Mouse (Mus musculus) layer of hippocampus, postnatal 36 days (tissue): ENCODE measurements around the gene P2rx3. TPM values are rescaled to one million over a fixed set of nuclear protein-coding genes. Genes with fewer than 3 reads are reported as not detected.

Experiments
- DNase-seq, 2 experiments: peaks; one replicate each; pipeline ENCODE4 v3.0.0; 2022
- total RNA-seq, 2 experiments: library from RNA; stranded (reverse); gene quantifications; 2 replicates each; pipeline ENCODE4 v1.2.3; 2021

Gene P2rx3
- total RNA-seq: 1 to 10 TPM; 1.4 to 2.7 TPM

DNA sequence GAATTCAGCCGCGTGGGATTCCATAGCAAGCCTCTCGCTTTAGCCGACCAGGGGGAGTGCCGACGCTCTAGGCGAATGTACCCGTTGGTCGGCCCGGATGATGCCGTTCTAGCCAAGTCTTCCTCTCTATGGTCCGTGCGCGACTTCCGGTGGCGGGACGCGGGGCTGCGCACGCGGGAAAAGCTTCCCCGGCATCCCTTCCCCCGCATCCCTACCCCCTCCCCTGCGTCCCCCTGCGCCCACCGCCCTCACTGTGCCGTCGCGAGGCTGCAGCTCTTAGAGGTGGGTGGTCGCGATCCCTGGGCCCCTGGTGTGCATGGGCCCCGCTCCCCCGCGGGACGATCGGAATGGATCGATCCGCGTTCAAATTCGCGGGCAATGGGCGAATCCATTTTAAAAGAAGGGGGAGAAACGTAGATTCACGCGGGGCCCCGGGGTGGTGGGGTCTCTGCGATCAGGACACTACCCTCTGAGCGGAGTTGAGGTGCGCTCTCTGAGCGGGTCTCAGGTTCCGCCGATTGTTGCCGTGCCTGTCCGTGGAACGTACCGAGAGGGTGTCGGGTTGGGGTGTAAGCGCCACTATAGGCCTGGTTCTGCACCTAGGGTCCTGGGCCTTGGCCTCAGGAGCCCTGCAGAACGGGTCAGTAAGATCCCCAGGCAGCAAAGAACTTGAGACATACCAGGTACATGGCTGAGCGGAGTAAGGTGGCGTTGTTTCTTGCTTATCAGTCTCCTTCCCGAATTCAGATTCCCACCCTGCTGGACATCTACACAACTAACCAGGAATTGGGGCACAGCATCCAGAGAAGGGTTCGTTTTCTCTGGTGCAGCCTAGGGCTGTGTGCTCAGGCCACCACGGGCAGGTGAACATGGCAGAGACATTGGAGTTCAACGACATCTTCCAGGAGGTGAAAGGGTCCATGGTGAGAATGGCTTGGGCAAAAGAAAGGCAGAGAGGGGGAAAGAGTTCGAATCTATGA is at the start of gene P2rx3, which contains the start of gene Ssrp1:
P2rx3 (minus strand) TSS at position 416 of the 980 bp plus-strand sequence.
Ssrp1 (plus strand) TSS at position 188 of the 980 bp plus-strand sequence.
- peak; percentile 92 for DNase-seq

DNA sequence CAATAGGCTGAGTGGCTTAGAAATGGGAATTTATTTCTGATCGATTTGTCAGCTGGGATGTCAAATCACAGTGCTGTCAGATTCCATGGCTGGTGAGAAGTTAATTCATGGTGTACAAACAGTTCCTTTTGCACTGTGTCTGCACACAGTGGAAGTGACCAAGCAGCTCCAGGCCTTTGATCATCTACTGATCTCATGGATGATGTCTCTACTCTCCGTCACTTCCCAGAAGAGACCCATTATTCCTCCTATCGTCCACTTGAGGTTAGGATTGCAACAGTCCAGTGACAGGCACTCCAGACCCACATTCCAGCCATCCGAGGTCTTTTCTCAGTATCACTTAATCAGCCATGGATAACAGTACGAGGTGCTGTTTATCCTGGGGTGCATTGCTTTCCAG is 36.5 kb upstream of the P2rx3 start:
- no peak for DNase-seq

DNA sequence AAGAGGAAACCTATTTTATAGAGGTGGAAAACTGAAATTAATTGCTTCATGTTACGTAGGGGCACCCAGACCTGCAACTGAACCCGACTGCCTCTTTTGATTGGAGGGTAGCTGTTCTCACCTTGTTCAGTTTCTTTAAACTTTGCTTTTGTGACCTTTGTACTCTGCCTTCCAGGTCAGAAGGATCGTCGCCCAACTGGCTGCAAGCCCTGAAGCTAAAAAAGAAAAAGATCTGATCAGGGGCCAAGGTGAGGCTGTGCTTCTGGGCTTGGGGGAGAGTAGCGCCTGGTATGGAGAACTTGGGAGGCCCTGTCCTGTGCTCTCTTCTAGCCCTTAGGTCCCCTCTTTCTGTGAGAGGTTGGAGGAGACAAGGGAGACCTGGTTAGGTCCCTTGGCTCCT is 34.7 kb upstream of the P2rx3 start:
- no peak for DNase-seq

DNA sequence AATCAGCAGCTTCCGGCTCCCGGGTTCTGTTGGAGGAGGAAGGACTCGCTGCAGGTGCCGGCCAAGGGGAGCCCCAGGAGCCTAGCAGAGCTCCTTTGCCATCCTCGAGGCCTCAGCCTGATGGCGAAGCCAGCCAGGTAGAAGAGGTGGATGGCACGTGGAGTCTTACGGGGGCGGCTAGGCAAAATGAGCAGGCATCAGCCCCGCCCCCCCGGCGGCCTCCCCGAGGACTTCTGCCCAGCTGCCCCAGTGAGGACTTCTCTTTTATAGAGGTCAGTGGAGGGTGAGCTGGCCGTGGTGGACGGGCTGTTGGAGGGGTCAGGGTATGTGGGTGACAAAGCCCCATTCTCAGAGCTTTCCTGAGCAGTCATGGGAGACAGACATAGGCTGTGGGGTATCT is 32.8 kb upstream of the P2rx3 start:
- no peak for DNase-seq

DNA sequence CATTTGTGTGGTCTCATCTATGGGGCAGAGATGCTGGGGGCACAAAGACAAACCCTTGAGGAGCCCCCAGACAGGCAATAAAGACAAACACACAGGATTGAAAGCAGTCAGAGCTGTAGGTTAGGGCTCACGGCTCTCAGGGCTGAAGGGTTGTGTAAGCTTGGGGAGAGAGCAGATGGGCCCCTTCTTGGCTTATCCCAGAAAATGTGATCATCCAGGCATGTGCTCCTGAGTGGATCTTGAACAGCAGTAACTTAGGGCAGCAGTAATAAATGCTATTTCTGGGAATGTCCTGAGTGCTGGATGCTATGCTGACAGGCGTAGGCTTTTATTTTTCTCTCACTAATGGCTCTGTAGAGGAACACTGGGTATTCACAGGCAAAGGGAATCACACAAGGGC is 31.4 kb upstream of the P2rx3 start:
- DNase-seq: no peak

DNA sequence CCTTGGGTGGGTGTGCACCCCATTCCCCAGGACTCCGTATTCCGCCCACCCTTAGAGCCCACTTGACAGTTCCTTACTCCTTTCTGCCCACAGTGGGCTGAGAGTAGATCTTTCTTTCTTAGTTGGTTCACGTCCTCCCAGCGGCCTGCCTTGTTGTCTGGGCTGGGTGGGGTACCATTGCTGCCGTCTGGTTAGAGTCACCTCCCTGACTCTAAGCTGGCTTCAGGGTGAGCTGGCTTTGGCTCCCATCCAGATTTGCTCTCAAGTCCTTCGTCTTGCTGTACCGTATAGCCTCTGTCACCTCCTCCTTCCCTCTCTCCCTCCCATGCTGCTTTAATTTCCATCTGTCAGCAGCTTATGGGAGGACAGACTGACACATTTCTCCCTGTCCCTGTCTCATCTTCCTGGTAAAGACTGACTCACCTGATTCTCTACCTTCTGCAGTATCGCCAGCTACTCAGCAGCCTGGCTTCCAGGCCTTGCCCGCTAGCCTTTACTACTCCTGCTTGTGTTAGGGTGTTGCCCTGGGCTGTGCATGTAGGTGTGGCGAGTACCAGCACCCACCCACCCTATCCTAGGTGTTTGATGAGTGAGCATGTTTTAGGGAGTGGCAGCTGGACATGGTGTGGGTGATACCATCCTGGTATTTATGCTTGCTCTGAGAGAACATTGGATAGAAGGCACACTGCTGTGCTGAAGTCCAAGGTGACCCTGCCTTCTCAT is 30.8 kb upstream of the P2rx3 start:
- no peak for DNase-seq

DNA sequence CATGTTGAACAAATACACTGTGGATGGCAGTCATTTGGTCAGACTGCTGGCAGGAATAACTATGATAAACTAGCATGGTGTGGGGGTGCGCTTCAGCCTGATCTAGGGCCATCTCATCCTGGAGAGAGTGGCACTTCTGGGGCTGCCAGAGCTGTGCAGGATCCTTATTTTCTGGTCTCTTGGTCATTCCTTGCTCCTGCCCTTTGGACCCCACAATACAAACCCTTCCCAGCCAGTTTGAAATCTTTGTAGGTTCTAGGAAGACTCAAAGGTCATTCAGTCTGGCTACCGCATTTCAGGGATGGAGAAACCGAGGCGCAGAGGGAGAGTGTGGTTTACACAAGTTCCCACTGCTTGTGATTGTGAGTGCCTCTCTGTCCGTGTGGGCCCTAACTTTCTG is 29.7 kb upstream of the P2rx3 start:
- DNase-seq: no peak

DNA sequence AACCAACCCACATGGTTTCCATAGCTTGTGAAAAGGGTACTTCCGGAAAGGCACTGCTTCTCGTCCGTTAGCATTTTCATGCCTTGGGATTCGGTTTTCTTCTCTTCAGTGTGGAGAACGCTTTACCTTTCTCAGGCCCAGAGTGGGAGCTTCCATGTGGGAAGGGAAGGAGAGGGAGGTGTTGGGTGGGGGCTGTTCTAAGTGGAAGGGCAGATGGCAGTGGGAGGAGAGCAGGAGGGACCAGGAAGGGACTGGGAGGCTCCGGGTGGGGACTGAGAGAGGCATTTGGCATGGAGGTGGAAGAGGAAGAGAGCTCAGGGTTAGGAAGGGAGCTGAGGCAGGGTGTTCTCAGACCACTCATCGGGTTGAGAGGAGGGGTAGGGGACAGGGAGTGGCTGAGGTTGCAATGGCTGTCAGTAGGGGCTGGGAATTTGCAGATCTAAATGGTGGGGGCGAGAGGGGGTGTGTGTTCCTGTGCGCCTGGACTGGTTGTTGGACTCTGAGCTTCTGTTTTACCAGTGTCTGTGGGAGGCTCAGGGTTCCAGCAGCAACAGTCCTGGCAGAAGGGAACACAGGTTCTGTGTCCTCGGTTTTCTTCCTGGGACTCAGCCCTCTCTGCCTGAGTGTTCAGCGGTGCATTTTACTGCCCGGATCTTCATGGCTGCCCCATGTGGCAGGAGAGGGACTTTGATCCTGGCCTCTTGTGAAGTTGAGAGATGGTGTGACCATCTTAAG is 28.0 kb upstream of the P2rx3 start:
- DNase-seq: peak; percentile 63 to 68

DNA sequence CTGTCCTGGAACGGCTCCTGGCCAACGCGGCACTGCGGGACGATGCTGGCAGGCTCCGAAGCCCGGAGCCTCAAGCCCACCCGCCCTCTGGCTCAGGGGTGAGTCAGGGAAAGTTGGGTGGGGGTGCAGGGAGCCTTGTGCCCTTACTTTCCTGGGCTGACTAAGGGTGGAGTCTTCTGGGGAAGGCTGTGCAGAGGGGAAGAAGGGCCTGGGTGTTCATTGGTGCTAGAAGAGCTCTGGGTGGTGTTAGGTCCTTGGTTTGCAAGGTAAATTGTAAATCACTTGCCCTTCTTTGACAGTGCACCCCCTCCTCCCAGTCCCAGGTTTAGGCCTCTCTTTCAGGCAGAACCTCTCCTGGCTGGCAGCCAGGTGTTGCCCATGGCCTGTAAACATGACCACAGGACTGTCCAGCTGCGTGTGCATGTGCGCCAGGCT is 23.9 kb upstream of the P2rx3 start:
- no peak for DNase-seq

DNA sequence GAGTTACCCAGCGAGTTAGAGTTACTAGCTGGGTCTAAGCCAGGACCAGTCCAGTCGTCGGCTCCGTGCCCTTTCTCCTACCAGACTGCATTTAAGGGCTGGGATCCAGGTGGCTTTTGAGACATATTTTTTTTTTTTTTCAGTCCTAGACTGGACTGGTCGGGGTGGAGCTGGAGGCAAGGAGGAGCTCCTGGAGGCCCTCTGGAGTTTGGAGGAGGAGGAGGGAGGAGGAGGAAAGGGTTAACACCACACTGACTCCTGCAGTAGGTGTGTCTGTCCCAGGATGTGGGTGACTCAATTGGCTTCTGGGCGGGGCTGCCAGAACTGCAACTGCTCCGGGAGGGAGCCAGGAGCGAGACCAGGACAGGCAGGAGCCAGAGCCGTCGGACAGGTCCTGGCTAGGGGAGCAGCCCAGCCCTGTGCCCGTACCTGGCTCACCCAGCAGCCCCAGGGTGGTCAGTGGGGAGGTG is 23.4 kb upstream of the P2rx3 start:
- DNase-seq: no peak

DNA sequence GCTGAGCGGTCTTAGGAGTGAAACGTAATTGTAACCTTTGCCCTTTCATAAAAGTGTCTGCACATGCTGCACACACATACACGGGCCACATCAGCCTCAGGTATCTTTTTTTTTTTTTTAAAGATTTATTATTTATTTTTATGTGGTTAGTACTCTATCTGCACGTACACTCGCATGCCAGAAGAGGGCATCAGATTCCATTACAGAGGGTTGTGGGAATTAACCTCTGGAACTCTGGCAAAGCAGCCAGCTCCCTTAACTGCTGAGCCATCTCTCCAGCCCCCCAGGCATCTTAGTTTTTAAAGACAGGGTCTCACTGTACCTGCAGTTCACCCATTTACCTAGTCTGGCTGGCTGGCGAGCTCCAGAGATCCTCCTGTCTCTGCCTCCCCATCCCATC is 22.4 kb upstream of the P2rx3 start:
- DNase-seq: no peak

DNA sequence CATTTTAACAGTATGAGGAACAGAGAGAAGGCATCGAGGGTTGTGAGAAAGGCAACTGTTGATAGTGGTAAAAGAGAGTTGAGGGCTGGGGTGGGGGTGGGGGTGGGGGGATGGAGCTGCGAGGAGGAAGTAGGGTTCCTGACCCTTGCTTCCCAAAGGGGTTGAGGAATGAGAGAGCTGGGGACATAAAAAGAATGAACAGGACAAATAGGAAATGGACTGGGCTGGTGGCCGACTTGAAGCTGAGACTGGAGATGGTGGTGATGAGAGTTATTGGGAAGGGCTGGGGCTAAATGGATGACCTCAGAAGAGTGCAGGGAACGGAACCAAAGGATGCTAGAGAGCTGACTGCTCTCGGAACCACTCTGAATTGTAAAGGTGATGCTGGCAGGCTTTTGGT is 19.4 kb upstream of the P2rx3 start:
- no peak for DNase-seq

DNA sequence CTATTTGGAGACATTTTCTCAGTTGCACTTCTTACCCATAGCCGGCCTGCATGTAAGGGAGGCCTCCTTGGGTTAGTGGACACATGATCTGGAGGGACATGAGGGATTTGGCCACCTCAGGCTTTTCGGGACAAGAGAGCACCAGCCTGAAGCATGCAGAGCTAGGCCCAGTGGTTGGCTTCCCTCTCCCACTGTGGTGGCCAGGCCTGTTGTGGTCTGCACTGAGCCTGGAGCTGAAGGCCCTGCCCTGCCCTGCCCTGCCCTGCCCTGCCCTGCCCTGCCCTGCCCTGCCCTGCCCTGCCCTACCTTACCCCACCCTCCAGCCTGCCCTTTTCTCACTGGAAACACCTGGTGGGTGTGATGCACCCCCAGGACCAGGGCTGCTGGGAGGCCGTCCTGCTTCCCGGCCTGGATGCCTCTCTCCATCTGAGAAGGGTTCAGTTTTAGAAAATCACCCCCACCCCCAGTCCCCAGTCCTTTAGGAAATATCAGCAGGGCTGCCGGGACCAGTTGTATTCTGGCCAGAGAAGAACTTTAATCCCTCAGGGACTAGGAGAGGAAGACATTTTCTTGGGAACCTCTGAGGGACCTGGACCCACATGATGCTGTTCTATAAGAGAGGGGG is 16.0 kb upstream of the P2rx3 start:
- DNase-seq: no peak

DNA sequence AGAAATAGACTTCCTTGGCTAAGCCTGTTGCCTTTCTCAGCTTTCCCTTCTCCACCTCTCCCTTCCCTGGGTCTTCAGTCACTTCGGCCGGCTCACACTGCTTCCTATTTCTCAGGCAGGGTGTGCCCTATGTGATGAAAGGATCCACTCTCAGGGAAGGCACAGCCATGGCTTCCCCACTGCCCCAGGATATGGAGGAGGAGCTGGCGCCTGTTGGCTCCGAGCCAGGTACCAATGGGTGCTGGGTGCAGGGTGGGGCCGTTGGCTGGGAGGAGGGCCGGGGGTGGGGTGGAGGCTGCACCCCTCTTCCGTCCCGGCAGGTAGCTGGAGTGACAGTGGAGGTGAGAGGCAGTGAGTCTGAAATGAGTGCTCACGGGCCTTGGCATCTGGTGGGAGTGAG is 13.5 kb upstream of the P2rx3 start:
- DNase-seq: no peak

DNA sequence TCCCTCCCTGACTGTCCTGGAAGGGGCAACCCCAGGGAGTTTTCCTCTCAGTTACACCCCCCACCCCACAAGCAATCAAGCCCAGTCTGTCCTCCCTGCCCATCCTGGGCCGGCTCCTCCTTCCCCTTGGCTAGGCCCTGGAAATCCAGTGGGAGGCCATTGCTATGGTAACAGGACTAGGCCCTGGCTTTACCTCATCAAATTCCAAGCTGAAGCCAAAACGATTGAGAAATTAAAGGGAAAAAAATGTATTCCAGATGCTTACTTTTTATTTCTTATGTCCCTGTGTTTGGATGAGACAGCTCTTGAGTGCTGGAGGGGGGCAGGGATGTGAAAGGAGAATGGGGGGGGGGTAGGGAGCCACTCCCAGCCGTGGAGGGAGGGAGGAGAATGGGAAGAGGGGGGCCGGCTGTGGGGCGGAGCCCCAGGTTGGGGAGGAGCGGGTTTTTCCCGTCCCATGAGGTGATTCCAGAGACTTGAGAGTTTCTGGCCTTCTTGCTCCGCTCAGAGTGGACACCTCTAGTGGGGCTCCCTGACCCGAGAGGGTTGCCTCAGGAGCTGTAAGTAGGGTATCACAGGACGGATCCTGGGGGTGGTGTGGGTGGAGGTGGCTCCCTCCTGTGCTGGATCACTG is 12.9 kb upstream of the P2rx3 start:
- peak in 1 of 2 experiments; percentile 63 for DNase-seq

DNA sequence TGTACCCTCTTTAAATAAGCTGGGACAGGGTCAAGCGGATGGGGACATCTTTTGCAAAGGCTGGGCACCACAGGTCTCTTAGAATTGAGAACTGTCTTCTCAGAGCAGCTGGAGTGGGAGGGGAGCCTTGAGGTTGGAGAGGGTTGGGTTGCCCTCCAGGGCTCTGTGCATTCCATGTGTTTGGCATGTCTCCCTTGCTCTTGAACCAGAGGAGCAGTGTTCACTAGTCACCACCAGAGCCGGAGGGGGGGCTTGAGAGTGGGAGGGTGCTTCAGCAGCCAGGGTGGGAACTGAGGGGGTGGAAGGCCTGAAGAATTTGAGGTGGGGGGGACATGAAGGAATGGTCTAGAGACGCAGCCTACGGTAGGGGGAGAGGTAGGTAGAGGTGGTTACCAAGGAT is 12.0 kb upstream of the P2rx3 start:
- DNase-seq: no peak

DNA sequence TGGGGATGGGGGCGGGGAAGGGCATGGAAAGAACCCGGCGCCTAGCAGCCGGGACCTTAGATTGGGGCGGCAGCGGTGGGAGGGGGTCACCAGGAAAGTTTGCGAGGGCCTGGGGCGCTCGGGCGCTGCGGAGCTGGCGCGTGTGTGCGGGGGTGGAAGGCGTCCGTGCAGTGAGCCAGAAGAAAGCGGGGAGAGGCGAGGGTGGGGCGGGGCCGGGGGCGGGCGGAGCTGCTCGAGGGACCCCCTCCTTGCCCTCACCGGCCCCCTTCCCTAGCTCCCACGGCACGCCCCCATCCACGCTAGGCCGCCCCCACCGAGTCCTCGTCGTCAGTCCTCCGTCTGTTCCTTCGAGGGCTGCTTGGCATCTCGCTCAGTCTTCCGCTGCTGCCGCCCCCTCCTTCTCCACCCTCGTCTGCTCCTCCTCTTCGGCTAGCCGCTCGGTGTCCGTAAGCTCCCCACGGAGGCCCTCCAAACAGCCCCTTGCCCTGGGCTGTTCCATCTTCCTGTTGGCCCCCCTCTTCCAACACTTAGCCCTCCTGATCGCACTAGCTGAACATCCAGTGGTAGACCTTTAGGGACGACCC is 11.0 kb upstream of the P2rx3 start:
- DNase-seq: peak; percentile 66 to 70

DNA sequence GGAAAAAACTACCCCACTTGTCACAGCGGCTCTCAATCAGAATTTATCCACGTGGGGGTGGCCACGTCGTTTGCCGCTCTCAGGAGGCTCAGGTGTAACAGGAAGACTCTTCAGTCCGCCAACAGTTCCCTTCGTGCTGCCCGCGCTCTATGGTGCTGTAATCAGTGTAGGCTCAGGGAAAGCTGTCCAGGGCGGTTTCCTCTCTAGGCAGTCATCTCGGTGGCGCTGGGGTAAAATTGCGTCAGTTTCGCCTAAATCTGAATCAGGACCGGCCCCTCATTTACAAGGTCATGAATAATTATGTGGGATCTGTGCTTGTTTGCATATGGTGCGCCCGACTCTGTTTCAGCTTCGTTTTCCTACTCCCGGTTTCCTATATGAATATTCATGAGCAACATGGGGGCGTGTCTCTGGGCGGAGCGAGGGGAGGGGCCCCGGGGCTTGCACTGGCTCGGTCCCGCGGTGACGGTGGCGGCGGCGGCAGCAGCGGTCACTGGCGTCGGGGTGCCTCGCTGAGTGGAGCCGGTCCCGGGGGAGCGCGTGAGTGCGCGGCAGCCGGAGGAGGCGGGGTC is 10.4 kb upstream of the P2rx3 start, which contains the start of gene Tnks1bp1:
Tnks1bp1 (plus strand) TSS at position 427 of the 572 bp plus-strand sequence.
- peak; percentile 95 for DNase-seq

DNA sequence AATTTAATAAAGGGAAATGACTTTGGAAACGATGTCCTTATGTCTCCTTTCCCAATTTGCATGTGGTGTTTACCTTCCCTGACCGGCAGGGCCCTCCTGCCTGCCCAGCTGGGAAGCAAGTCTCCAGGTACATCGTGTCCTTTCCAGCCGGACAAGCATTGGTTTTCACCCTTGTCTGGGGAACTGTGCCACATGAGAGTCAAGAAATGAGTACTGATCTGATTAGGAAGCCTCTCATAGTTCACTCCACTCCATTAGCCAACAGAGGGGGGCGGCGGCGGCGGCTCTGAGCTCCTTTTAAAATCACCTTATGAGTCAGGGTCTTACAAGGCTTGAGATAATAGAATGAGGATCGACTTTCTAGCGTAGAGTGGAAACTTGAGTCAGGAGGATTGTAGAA is 9.8 kb upstream of the P2rx3 start:
- no peak for DNase-seq

DNA sequence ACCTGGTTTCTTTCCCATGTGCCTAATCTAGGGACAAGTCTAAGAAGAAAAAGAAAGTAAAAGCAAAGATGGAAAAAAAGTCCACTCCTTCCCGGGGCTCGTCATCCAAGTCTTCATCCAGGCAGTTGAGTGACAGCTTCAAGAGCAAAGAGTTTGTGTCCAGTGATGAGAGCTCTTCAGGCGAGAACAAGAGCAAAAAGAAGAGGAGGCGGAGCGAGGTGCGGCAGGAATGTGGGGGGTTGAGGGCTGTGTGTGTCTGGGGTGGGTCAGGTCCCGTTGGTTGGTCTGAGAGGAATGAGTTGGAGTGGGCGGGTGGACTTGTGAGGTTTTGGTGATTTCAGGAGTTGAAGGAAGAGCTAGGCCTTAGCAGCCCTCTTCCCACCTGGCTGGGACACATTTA is 9.0 kb upstream of the P2rx3 start:
- DNase-seq: no peak

DNA sequence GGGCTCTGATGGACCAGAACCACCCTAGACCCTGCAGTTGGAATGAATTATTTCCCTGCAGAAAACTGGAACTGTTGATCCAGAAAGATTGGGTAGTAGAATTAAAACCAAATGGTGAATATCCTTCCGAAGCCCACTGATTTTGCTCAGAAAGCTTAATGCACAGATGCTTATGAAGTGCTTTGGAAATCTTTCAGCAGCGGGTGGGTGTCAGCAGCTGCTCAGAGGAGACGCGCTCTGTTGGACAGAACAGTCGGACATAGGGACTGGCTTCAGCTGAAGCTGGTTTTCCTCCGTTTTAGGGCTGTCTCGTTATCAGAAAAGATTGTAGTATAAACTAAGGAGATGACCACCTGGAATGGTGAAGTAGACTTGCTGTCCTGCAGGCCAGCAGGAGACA is 6.4 kb upstream of the P2rx3 start:
- DNase-seq: no peak
